Mouse (Mus musculus): Measurements from ENCODE around the gene Mapkapk5. TPM values are rescaled to one million over a fixed set of nuclear protein-coding genes. Genes with fewer than 3 reads are reported as not detected.

The Mapkapk5 gene
- 31.2 and 33.3 TPM in 2 replicates for polyA plus RNA-seq (2015; fragmentation: Nextera tagmentation; extraction: Ambion mirVana)

GRCm38 (mm10) chr5:121545793-121546529 lies at the start of gene Mapkapk5:
Gene Mapkapk5, minus strand, starts transcription at chr5:121545905.

GRCm38 (mm10) chr5:121593451-121594401 lies 48.0 kb upstream of the Mapkapk5 start, which contains the start of gene Aldh2:
Gene Aldh2, minus strand, starts transcription at chr5:121593824.

GRCm38 (mm10) chr5:121544910-121545792 lies 554 bp downstream of the Mapkapk5 start, which contains the start of the genes Adam1a and Gm42878:
Gene Adam1a, minus strand, starts transcription at chr5:121545482.
Gene Gm42878, minus strand, starts transcription at chr5:121545482.

GRCm38 (mm10) chr5:121503231-121503630 lies 42.5 kb downstream of the Mapkapk5 start, which contains the start of gene Adam1b:
Gene Adam1b, minus strand, starts transcription at chr5:121503435.

Other genes starting within 250 kb of the Mapkapk5 start
- 41.2 and 50.3 TPM in 2 replicates for gene Trafd1, start 160.3 kb downstream of the Mapkapk5 start, polyA plus RNA-seq (2015; fragmentation: Nextera tagmentation; extraction: Ambion mirVana)
- 20.0 and 20.2 TPM in 2 replicates for gene Naa25, start 148.0 kb downstream of the Mapkapk5 start, polyA plus RNA-seq (2015; fragmentation: Nextera tagmentation; extraction: Ambion mirVana)
- 1.4 and 2.0 TPM in 2 replicates for gene Tmem116, start 94.0 kb downstream of the Mapkapk5 start, polyA plus RNA-seq (2015; fragmentation: Nextera tagmentation; extraction: Ambion mirVana)
- 119 and 125 TPM in 2 replicates for gene Erp29, start 93.4 kb downstream of the Mapkapk5 start, polyA plus RNA-seq (2015; fragmentation: Nextera tagmentation; extraction: Ambion mirVana)
- not detected in 2 replicates for gene Adam1b, start 42.5 kb downstream of the Mapkapk5 start, polyA plus RNA-seq (2015; fragmentation: Nextera tagmentation; extraction: Ambion mirVana)
- gene Adam1a, start 423 bp downstream of the Mapkapk5 start, polyA plus RNA-seq (2015; fragmentation: Nextera tagmentation; extraction: Ambion mirVana) = 0.85 and 0.93 TPM in 2 replicates
- gene Gm42878, start 423 bp downstream of the Mapkapk5 start, polyA plus RNA-seq (2015; fragmentation: Nextera tagmentation; extraction: Ambion mirVana) = not detected in 2 replicates
- gene Aldh2, start 47.9 kb upstream of the Mapkapk5 start, polyA plus RNA-seq (2015; fragmentation: Nextera tagmentation; extraction: Ambion mirVana) = 131 and 184 TPM in 2 replicates
- 1.2 and 1.7 TPM in 2 replicates for gene Acad12, start 73.0 kb upstream of the Mapkapk5 start, polyA plus RNA-seq (2015; fragmentation: Nextera tagmentation; extraction: Ambion mirVana)
- gene Acad10, start 114.6 kb upstream of the Mapkapk5 start, polyA plus RNA-seq (2015; fragmentation: Nextera tagmentation; extraction: Ambion mirVana) = 1.3 and 1.7 TPM in 2 replicates
- gene Brap, start 114.7 kb upstream of the Mapkapk5 start, polyA plus RNA-seq (2015; fragmentation: Nextera tagmentation; extraction: Ambion mirVana) = 28.0 and 28.3 TPM in 2 replicates
- gene Atxn2, start 165.4 kb upstream of the Mapkapk5 start, polyA plus RNA-seq (2015; fragmentation: Nextera tagmentation; extraction: Ambion mirVana) = 38.0 and 39.3 TPM in 2 replicates

Measured in spleen, postnatal 0 days (tissue).